Mouse (Mus musculus) forebrain, embryonic 12.5 days (tissue): ENCODE data around the gene Hist1h4b. TPM values are rescaled to one million over a fixed set of nuclear protein-coding genes. Genes with fewer than 3 reads are reported as not detected.
A peak's percentile ranks its signal among the peaks of the same experiment; 100 is the strongest.
"Not testable (repeated sequence)": the region's sequence is repeated elsewhere in the genome, so short reads cannot be mapped to it uniquely, and the experiment has no call there.

Experiments used
- ATAC-seq: fragments of 200-750 bp; cut with Nextera tagmentation; 2 replicates; pipeline ENCODE4 v1.8.0; 2017; ENCODE audit warnings: moderate TSS enrichment; ENCODE audit not compliant: low FRiP score
- H3K27ac ChIP-seq: fragments of 300-500 bp; sonication (generic); 2 replicates; pipeline ENCODE4 v1.5.1; 2016; ENCODE audit warnings: mild to moderate bottlenecking
- H3K27me3 ChIP-seq: fragments of 300-500 bp; sonication (generic); 2 replicates; pipeline ENCODE4 v1.6.1; 2016; ENCODE audit warnings: mild to moderate bottlenecking
- H3K36me3 ChIP-seq: fragments of 300-500 bp; sonication (generic); replicated peaks from 2 replicates; pipeline ENCODE4 v1.6.1; 2016; ENCODE audit warnings: mild to moderate bottlenecking
- H3K4me1 ChIP-seq: fragments of 300-500 bp; sonication (generic); 2 replicates; pipeline ENCODE4 v1.6.1; 2016
- H3K4me2 ChIP-seq: fragments of 300-500 bp; sonication (generic); 2 replicates; pipeline ENCODE4 v1.6.1; 2016; ENCODE audit warnings: mild to moderate bottlenecking, moderate library complexity
- H3K4me3 ChIP-seq: fragments of 300-500 bp; sonication (generic); replicated peaks from 2 replicates; pipeline ENCODE4 v1.5.1; 2016; ENCODE audit warnings: mild to moderate bottlenecking
- H3K9ac ChIP-seq: fragments of 300-500 bp; sonication (generic); 2 replicates; pipeline ENCODE4 v1.6.1; 2016; ENCODE audit warnings: mild to moderate bottlenecking
- H3K9me3 ChIP-seq: fragments of 300-500 bp; sonication (generic); 2 replicates; pipeline ENCODE4 v1.6.1; 2016
- WGBS: fragments of 180-500 bp; shearing (Covaris S2); methylation state at CpG from one replicate; pipeline ENCODE4 v1.1.7; 2016; 5-methylcytosine and 5-hydroxymethylcytosine counted together
- polyA plus RNA-seq: library from polyadenylated mRNA; unstranded; fragments of >200 nt; fragmentation: Nextera tagmentation; extraction: Ambion mirVana; gene quantifications from 2 replicates; pipeline ENCODE4 v1.2.1, GENCODE M21; 2016

The Hist1h4b gene
- polyA plus RNA-seq, 1 experiment from 2014 or later, result 5.3 TPM

DNA sequence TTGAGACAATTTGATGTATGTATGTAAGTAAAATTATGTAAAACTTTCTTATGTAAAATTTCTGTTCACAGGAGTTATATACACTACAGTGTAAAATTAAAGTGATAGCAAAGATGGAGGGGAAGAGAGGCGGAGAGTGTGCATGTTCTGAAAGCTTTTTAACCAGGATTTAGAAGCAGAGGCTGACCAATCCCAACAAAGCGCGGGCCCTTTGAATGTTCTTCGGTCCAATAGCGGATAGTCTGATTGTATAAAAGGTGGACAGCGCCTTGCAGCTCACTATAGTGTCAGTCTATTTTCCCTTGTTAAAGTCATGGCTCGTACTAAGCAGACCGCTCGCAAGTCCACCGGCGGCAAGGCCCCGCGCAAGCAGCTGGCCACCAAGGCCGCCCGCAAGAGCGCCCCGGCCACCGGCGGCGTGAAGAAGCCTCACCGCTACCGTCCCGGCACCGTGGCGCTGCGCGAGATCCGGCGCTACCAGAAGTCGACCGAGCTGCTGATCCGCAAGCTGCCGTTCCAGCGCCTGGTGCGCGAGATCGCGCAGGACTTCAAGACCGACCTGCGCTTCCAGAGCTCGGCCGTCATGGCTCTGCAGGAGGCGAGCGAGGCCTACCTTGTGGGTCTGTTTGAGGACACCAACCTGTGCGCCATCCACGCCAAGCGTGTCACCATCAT is 4.6 kb upstream of the Hist1h4b start, which contains the start of gene Hist1h3b:
Gene Hist1h3b, plus strand, starts transcription at position 201 of the 675 bp plus-strand sequence.
- Histone ChIP-seq H3K9ac (peak within 1 kb of the TSS; percentile 57), H3K4me2 (peak within 1 kb of the TSS; percentile 59), H3K27ac (peak within 1 kb of the TSS; percentile 98), H3K4me3 (peak within 1 kb of the TSS; percentile 47)
- H3K36me3 ChIP-seq, H3K27me3 ChIP-seq, H3K4me1 ChIP-seq, H3K9me3 ChIP-seq: not testable (repeated sequence)
- ATAC-seq, result peak; percentile 90
- 0% methylated on average over 18 of the region's 47 CpGs for WGBS

DNA sequence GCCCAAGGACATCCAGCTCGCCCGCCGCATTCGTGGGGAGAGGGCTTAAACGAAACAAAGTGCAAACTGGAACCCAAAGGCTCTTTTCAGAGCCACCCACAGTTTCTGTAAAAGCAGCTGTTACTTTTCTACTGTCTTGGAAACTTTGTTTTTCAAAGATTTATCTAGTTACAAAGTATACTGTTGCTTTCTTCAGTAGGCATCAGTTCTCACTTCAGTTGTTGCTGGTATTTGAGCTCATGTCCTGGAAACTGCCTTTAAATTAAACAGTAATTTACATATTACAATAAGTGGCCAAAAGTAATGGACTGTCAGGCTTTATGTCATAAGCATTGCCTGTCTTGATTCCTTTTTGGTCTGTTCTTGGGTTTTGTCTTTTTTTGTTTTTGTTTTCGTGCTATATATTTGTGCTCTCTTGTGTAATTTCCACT is 4.1 kb upstream of the Hist1h4b start:
- WGBS, result under 1% methylated on average over 6 of the region's 6 CpGs
- ATAC-seq, result no peak

DNA sequence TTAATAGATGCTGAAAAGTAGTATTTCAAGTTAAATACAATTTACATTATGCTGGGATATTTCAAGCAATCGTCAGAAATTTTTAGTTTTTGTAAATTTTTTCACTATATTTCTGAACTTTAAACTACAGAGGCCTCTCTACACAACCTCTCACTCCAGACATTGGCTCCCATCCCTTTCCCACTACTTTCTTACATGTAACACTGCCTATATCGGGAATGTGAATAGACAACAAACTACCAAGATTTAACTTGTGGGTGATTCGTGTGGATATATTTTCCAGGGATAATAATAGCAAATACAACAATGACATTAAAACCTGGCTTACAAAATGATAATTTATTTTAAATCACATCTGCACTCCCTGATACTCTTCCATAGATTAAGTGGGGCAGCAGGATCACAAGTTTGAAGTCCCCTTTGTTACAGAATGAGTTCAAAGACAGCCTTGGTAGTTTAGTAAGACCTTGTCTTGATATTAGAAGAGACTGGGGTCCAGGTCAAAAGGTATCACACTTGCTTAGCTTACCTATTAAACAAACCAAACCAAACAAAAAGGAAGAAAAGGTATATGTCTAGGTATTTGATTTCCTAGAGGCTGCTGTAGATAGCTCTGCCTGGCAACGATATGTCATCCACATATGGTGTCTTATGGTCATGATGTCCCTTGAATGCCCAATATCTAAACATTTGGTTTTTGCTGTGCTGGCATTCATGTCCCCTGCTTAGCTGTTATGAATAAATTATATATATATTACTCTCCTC is 3.3 kb upstream of the Hist1h4b start:
- H3K4me2 ChIP-seq, result peak overlapping the region; percentile 58
- no peak overlapping the region for H3K9ac ChIP-seq
- no peaks in the 10 kb centered on the region for H3K27me3 ChIP-seq
- 52% methylated on average over 4 of the region's 4 CpGs for WGBS
- ATAC-seq, result no peak
- peak overlapping the region; percentile 40; the same call in 1 of the 2 replicates for H3K4me3 ChIP-seq
- H3K4me1 ChIP-seq, result peaks cover 7% of the 10 kb centered on the region
- H3K36me3 ChIP-seq, result no peaks in the 10 kb centered on the region
- H3K27ac ChIP-seq, result peak overlapping the region; percentile 68
- no peaks in the 10 kb centered on the region for H3K9me3 ChIP-seq

More for the DNA sequence above, 4.1 kb upstream of the Hist1h4b start:
- Histone ChIP-seq H3K27ac (peak overlapping the region; percentile 91), H3K4me3 (peak overlapping the region; percentile 40), H3K27me3 (no peaks in the 10 kb centered on the region), H3K4me2 (peak overlapping the region; percentile 58), H3K9ac (peak overlapping the region; percentile 57), H3K4me1 (peaks cover 10% of the 10 kb centered on the region), H3K9me3 (no peaks in the 10 kb centered on the region), H3K36me3 (no peaks in the 10 kb centered on the region)

DNA sequence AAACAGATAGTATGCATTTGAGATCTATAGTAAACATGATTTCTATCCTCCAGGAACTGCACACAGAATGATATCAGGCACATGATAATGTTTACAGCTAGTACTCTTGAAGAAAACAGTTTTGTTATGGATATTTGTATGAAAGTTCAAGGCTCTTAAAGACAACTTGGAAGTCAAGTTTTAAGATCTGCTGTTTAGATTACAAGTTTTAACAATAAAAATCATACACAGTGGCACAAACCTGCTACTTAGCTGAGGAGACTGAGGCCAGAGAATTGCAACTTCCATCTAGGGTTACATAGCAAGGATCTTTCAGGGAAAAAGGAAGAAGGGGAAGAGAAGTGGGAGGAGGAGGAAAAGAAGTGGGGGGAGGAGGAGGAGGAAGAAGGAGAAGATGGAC is 1.8 kb upstream of the Hist1h4b start:
- no peaks in the 10 kb centered on the region for H3K36me3 ChIP-seq
- H3K27me3 ChIP-seq, result no peaks in the 10 kb centered on the region
- H3K9ac ChIP-seq, result no peak overlapping the region
- H3K4me3 ChIP-seq, result no peak overlapping the region
- no peak for ATAC-seq
- H3K27ac ChIP-seq, result 0 out of 2 replicates have a peak overlapping the region, but pooled peaks have one; percentile 42
- no peak overlapping the region for H3K4me2 ChIP-seq
- no peaks in the 10 kb centered on the region for H3K9me3 ChIP-seq
- peaks cover 10% of the 10 kb centered on the region for H3K4me1 ChIP-seq

DNA sequence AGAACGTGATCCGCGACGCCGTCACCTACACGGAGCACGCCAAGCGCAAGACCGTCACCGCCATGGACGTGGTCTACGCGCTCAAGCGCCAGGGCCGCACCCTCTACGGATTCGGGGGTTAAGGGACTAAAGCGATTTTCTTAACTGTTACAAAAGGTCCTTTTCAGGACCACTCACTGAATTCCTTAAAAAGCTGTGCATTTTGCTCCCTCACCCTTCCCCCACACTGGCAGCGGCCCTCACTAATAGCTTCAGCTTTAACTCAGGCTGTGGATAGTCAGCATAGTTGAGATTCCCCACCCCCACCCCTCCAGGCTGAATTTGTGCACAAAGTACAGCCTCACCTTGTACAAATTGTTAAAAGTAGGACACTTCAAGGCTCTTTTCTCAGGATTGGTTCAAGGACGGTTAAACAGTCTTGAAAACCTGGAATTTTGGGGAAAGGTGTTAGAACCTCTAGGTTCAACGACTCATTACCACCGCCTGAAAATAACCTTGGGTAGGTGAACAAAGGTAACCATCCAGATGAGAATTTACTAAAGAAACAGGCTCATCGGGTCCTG is 479 bp downstream of the Hist1h4b start:
- under 1% methylated on average over 22 of the region's 23 CpGs for WGBS
- H3K4me2 ChIP-seq, result peak overlapping the region; percentile 63
- no peaks in the 10 kb centered on the region for H3K9me3 ChIP-seq
- peak overlapping the region; percentile 41 for H3K4me3 ChIP-seq
- peak overlapping the region; percentile 63 for H3K9ac ChIP-seq
- H3K4me1 ChIP-seq, result peaks cover 16% of the 10 kb centered on the region
- H3K27ac ChIP-seq, result peak overlapping the region; percentile 96
- ATAC-seq, result no peak
- no peaks in the 10 kb centered on the region for H3K36me3 ChIP-seq
- H3K27me3 ChIP-seq, result no peaks in the 10 kb centered on the region

DNA sequence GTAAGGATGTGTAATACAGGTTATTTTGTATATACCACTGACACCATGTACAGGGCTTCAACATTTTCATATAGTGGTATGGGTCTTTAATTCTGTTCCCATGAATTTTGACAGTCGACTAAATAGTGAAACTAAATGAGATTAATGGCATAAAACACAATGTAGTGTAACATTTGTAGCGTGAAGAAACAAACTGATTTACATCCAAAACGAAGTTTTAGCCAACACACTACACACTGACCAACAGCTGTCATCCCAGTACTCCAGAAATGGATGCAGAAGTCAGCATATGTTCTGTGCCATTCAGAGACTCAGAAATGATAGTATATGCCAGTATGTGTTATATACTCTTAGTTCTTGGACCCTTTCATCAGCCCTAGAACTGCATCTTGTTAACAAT is 1.1 kb downstream of the Hist1h4b start:
- Histone ChIP-seq H3K4me2 (no peak overlapping the region), H3K4me3 (no peak overlapping the region)
- 51% methylated on average over 3 of the region's 3 CpGs for WGBS

DNA sequence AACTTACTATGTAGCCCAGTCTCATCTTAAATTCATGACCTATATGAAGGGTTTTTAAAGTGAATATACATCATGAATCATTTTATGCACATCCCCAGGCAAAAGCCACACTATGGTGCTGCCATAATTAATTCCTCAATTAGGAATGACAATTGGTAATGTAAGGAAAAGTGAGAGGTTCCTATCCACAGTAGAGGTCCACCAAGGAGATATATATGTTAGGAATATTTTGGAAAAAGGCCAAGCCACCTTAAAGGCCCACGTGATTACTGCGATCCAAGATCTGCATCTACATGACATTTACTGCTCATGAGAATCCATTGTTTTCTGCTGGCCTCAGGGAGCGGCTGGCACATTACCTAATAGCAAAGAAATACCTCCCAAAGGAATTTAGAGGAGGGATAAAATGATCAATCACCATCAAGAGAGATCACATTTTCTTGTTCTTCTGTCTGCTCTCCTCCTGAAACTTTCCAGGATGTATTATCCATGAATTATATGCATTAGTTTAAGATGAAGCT is 2.5 kb downstream of the Hist1h4b start:
- WGBS, result 80% methylated on average over 3 of the region's 3 CpGs
- no peaks in the 10 kb centered on the region for H3K27me3 ChIP-seq
- no peaks in the 10 kb centered on the region for H3K36me3 ChIP-seq
- H3K4me3 ChIP-seq, result no peak overlapping the region
- H3K9ac ChIP-seq, result no peak overlapping the region
- no peaks in the 10 kb centered on the region for H3K9me3 ChIP-seq
- 0 out of 2 replicates have a peak overlapping the region, but pooled peaks have one; percentile 10 for H3K27ac ChIP-seq
- H3K4me2 ChIP-seq, result no peak overlapping the region
- no peak for ATAC-seq
- peaks cover 28% of the 10 kb centered on the region for H3K4me1 ChIP-seq

More for the DNA sequence above, 1.1 kb downstream of the Hist1h4b start:
- no peak overlapping the region for H3K9ac ChIP-seq
- no peaks in the 10 kb centered on the region for H3K36me3 ChIP-seq
- 0 out of 2 replicates have a peak overlapping the region, but pooled peaks have one; percentile 27 for H3K27ac ChIP-seq
- H3K27me3 ChIP-seq, result no peaks in the 10 kb centered on the region
- ATAC-seq, result no peak
- peaks cover 17% of the 10 kb centered on the region for H3K4me1 ChIP-seq
- H3K9me3 ChIP-seq, result no peaks in the 10 kb centered on the region

DNA sequence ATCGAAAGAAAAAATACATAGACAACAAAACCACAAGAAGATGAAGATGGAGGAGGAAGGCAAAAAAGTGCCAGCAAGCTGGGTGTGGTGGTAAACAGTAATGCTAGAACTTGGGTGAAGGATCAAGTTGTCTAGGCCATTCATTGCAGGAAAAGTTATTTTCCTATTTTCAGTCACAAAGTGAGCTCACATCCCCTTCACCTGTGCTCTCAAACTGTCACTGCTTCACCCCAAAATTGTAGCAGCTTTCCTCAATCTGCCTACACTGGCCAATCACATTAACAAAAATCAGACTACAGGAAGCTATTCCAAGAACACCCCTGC is 3.1 kb downstream of the Hist1h4b start:
- peak overlapping the region; percentile 62; the same call in 1 of the 2 replicates for H3K9ac ChIP-seq
- H3K27me3 ChIP-seq, result no peaks in the 10 kb centered on the region
- peak overlapping the region; percentile 70 for H3K4me2 ChIP-seq
- no peaks in the 10 kb centered on the region for H3K9me3 ChIP-seq
- no peak for ATAC-seq
- H3K36me3 ChIP-seq, result no peaks in the 10 kb centered on the region
- H3K4me1 ChIP-seq, result peaks cover 30% of the 10 kb centered on the region
- H3K27ac ChIP-seq, result peak overlapping the region; percentile 94
- WGBS, result 87% methylated on average over 1 of the region's 1 CpGs
- peak overlapping the region; percentile 41; the same call in 1 of the 2 replicates for H3K4me3 ChIP-seq

DNA sequence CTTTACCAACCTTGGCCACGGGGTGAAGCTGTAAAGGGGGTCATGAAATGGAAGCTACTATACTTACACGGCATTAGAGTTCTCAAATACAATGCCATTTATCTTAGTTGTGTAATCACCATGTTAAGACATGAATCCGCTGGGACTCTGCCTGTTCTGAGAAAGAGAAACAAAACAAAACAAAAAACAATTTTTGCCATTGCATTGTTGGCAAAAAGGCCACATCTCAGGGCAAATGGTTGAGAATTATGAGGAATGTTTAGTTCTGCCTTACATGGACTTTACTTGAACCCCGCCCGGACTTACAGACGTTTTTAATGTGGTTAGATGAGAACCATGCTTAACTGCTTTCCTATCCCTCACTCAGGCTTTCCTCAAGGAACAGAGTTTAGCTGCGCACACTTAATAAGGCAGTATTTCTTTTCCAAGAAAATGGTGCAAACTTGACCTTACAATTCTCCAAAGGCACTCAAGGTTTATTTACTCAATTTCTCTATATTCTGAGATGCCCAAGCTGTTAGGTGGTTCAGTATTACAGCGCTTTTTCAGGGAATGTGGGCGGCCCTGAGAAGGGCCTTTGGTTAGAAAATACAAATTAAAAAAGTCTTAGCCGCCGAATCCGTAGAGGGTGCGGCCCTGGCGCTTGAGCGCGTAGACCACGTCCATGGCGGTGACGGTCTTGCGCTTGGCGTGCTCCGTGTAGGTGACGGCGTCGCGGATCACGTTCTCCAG is 3.6 kb downstream of the Hist1h4b start:
- Histone ChIP-seq H3K4me3 (peak overlapping the region; percentile 41), H3K4me1 (peaks cover 30% of the 10 kb centered on the region), H3K36me3 (no peaks in the 10 kb centered on the region), H3K9ac (peak overlapping the region; percentile 62), H3K27me3 (no peaks in the 10 kb centered on the region), H3K4me2 (peak overlapping the region; percentile 70), H3K27ac (peak overlapping the region; percentile 94), H3K9me3 (no peaks in the 10 kb centered on the region)
- 2% methylated on average over 19 of the region's 27 CpGs for WGBS
- no peak for ATAC-seq

DNA sequence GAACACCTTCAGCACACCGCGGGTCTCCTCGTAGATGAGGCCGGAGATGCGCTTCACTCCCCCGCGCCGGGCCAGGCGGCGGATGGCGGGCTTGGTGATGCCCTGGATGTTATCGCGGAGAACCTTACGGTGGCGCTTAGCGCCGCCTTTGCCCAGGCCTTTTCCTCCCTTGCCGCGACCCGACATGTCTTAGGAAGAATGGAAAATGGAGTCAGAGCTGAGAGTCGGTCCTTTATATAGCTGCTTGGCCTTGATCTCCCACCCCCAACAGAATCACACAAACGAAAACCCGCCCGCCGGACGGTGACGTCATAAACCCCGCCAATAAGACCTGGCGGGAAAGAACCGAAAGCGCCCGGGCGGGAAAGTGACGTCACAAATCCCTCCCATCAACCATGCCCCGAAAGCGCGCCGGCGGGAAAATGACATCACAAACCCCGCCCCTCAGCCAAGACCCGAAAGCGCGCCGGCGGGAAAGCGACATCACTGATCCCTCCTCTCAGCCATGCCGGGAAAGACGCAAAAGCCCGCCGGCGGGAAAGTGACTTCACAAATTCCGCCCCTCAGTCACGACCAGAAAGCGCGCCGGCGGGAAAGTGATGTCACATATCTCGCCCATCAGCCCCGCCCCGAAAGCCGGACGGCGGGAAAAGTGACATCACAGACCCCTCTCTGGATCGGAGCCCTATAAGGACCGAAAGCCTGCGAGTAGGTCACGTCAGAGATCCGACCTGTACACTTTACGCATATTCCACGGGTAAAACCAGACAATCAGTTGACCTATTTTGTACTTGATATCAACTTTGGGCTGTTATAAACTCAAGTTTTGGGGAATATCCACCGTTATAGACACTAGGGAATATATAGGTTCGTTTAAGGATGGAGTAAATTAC is 4.4 kb downstream of the Hist1h4b start, which contains the start of gene Hist1h4a:
Gene Hist1h4a, minus strand, starts transcription at position 259 of the 893 bp plus-strand sequence.
- peaks cover 30% of the 10 kb centered on the region for H3K4me1 ChIP-seq

More for the DNA sequence above, 4.4 kb downstream of the Hist1h4b start, which contains the start of gene Hist1h4a:
- Histone ChIP-seq H3K36me3 (no peaks in the 10 kb centered on the region), H3K27me3 (no peaks in the 10 kb centered on the region), H3K4me3 (peak within 1 kb of the TSS; percentile 41), H3K4me2 (peak within 1 kb of the TSS; percentile 70), H3K27ac (peak within 1 kb of the TSS; percentile 94), H3K9me3 (no peaks in the 10 kb centered on the region), H3K9ac (peak within 1 kb of the TSS; percentile 64)
- under 1% methylated on average over 68 of the region's 72 CpGs for WGBS
- peak; percentile 81 for ATAC-seq
